Mouse (Mus musculus): ENCODE measurements around the gene Akr1c19.
A peak's percentile ranks its signal among the peaks of the same experiment; 100 is the strongest.

Gene Akr1c19

GRCm38 (mm10) chr13:4270860-4271259, 42.4 kb downstream of the Akr1c19 start:
- no peak for DNase-seq

GRCm38 (mm10) chr13:4277526-4277925, 49.0 kb downstream of the Akr1c19 start:
- no peak for DNase-seq

- no peak for DNase-seq
These were observed 50.8 kb downstream of the Akr1c19 start, which contains the start of gene Akr1c12 for GRCm38 (mm10) chr13:4279284-4279683. TSS of gene Akr1c12 (minus strand) at chr13:4279433.

GRCm38 (mm10) chr13:4281471-4282412, 53.2 kb downstream of the Akr1c19 start:
- DNase-seq = peak; percentile 13

- no peak for DNase-seq
These were observed 68.5 kb downstream of the Akr1c19 start for GRCm38 (mm10) chr13:4296991-4297390.
